Mouse (Mus musculus) CH12.LX (cell line): ENCODE results near the gene Cabin1.

Experiments
- BHLHE40 ChIP-seq: IDR thresholded peaks from 2 replicates; pipeline ENCODE4 v1.6.1; 2011; ENCODE audit warnings: mild to moderate bottlenecking, low read depth, low read length, improper control_type of control experiment
- CHD2 ChIP-seq: IDR thresholded peaks from 2 replicates; pipeline ENCODE4 v1.6.1; 2011; ENCODE audit warnings: low read length, improper control_type of control experiment
- CTCF ChIP-seq, 2 experiments: IDR thresholded peaks in 1 of 2; conservative IDR thresholded peaks in 1 of 2; 2 replicates each; pipeline ENCODE4 v1.5.1; 2011 to 2012; ENCODE audit warnings: low read depth in 2 of 2, low read length in 2 of 2, improper control_type of control experiment in 1 of 2, inconsistent platforms in 1 of 2, mild to moderate bottlenecking in 1 of 2, moderate library complexity in 1 of 2
- EP300 ChIP-seq: IDR thresholded peaks from 2 replicates; pipeline ENCODE4 v1.6.1; 2011; ENCODE audit warnings: low read length, improper control_type of control experiment
- MXI1 ChIP-seq: IDR thresholded peaks from 2 replicates; pipeline ENCODE4 v1.6.1; 2011; ENCODE audit warnings: mild to moderate bottlenecking, low read depth, low read length, improper control_type of control experiment
- NELFE ChIP-seq: IDR thresholded peaks from 2 replicates; pipeline ENCODE4 v1.6.1; 2011; ENCODE audit warnings: low read depth, low read length, improper control_type of control experiment
- POLR2AphosphoS2 ChIP-seq: IDR thresholded peaks from 2 replicates; pipeline ENCODE4 v1.6.1; 2011; ENCODE audit warnings: low read depth, low read length, improper control_type of control experiment
- TBP ChIP-seq: conservative IDR thresholded peaks from 2 replicates; pipeline ENCODE4 v1.6.1; 2011; ENCODE audit warnings: low read depth, low read length, improper control_type of control experiment
- ZNF384 ChIP-seq: IDR thresholded peaks from 2 replicates; pipeline ENCODE4 v1.6.1; 2012; ENCODE audit warnings: low read depth, low read length, improper control_type of control experiment, inconsistent platforms

DNA sequence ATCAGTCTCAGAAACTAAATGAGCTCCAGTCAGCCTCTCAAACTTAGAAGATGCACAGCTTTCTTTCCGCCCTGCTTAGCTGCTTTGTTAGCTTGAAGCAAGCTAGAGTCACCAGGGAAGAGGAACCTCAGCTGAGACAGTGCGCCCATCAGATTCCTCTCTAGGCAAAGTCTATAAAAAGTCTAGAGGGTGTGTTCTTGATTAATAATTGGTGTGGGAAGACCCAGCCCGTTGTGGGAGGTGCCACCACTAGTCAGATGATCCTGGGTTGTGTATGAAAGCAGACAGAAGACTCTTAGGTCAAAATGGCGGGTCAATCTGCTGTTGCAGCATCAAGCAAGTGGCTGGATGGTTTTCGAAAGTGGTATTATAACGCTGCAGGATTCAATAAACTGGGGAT, 2.7 kb upstream of the Cabin1 start:
- TF ChIP-seq CTCF (conservative IDR thresholded peaks at IDR 0.05 in 1 of 2, IDR thresholded peaks at IDR 0.05 in 1 of 2; ENCODE audit: low read depth in 2 of 2, low read length in 2 of 2) (no peak), EP300 (no peak), ZNF384 (no peak), MXI1 (no peak), CHD2 (no peak), TBP (no peak), NELFE (no peak), POLR2AphosphoS2 (no peak), BHLHE40 (no peak)
